Mouse (Mus musculus): ENCODE results near the gene Mfsd4b2. TPM values are rescaled to one million over a fixed set of nuclear protein-coding genes. Genes with fewer than 3 reads are reported as not detected.

Gene Mfsd4b2
- not detected in 2 replicates for polyA plus RNA-seq (2016; fragmentation: Nextera tagmentation; extraction: Ambion mirVana)

DNA sequence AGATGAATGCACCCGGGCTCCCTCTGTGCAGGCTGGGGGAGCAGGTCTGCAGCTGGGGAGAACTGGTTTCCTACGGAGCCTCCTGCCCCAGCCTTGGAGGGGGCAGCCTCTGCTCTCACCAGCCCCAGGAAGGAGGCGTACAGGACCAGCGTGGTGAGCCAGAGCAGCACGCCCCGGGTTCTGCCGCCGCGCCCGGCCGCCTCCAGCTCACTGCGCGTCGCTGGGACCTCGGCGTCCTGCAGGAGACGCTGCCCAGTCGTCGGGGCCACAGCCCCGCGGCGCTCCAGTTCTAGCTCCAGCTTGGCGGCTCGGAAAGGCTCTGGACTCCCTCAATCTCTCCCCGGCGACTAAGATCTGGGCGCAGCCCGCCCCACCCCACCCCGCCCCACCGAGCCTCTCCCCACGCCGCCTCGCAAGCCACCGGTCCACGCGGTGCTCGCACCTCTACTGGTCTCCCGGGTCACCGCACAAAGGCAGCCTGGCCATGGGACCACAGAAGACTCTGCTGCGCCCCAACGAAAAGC, at the start of gene Mfsd4b2:
TSS of gene Mfsd4b2 (minus strand) at position 308 of the 524 bp plus-strand sequence.
- Histone ChIP-seq H3K4me1 (replicated peaks) (peaks cover 3% of the 10 kb centered on the region; the same call in 1 of the 2 replicates), H3K9me3 (replicated peaks) (no peaks in the 10 kb centered on the region), H3K9ac (peak within 1 kb of the TSS; percentile 48), H3K27me3 (replicated peaks) (peaks cover 11% of the 10 kb centered on the region), H3K36me3 (no peaks in the 10 kb centered on the region), H3K4me3 (peak within 1 kb of the TSS; percentile 53), H3K4me2 (peak within 1 kb of the TSS; percentile 92), H3K27ac (ENCODE audit: poor library complexity, severe bottlenecking) (no peak within 1 kb of the TSS)
- WGBS, result 2% methylated on average over 39 of the region's 41 CpGs
- peak; percentile 45; the same call in 1 of the 2 replicates for ATAC-seq (ENCODE audit: insufficient number of reproducible peaks, low FRiP score)

DNA sequence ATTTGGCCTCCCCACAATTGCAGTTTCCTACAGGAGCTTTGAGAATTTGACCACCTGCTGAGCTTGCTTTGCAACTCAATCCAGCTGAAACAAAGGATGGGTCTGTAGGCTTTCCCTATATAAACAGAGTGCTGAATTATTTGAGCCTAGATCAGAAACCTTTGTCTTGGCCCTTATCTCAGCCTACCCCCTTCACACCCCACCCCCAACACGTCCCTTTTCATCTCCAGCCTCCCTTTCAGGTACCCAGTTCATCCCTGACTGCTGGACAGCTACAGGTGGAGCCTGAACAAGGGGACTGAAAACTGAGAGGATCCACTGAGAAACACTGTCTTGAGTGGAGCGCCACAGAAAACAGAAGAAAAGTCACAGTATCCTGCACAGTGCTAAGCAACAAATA, 49.0 kb upstream of the Mfsd4b2 start:
- no peaks in the 10 kb centered on the region for H3K27me3 ChIP-seq (replicated peaks)
- H3K4me3 ChIP-seq, result no peak overlapping the region
- no peak overlapping the region for H3K4me2 ChIP-seq
- no peak for ATAC-seq (ENCODE audit: insufficient number of reproducible peaks, low FRiP score)
- 34% methylated on average over 2 of the region's 2 CpGs for WGBS
- H3K27ac ChIP-seq (ENCODE audit: poor library complexity, severe bottlenecking), result no peak overlapping the region
- H3K9ac ChIP-seq, result no peak overlapping the region
- H3K4me1 ChIP-seq (replicated peaks), result no peaks in the 10 kb centered on the region
- no peaks in the 10 kb centered on the region for H3K36me3 ChIP-seq
- H3K9me3 ChIP-seq (replicated peaks), result peaks cover 16% of the 10 kb centered on the region

DNA sequence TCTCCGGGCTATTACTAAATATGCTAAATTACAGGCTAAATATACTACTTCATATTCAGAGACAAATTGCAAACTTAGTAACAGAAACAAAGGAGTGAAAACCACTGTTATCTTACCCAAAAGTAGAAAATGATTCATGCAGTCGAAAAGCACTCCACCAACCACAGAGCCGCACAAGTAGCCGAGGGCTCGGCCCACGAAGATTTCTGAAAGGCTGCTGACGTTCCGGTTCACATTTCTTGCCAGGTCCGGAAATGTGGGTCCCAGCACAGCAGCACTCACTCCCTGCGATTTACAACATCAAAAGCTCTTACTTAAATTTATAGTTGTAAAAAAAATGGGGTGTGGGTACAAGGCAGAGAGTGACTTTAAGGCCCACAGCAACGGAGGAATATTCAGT, 48.3 kb upstream of the Mfsd4b2 start:
- ATAC-seq (ENCODE audit: insufficient number of reproducible peaks, low FRiP score), result no peak
- WGBS, result 61% methylated on average over 11 of the region's 11 CpGs

DNA sequence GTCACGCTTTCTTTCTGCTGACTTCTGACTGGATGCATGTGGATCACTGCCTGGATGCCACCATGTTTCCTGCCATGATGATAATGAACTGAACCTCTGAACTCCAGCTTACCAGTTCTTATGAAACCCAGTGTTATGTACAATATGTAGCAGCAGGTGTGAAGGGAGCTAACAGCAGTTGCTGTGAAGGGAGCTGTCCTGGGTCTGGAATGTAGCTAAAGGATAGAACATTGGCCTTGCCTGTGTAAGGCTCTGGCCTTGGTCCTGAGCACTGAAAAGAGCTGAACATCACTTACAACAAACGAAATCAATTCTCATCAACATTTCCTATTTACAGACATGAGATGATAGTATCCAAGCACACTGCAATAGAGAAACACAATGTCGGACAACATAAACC, 40.8 kb upstream of the Mfsd4b2 start:
- 80% methylated on average over 3 of the region's 3 CpGs for WGBS
- H3K4me1 ChIP-seq (replicated peaks), result no peaks in the 10 kb centered on the region
- no peak overlapping the region for H3K4me2 ChIP-seq
- no peak overlapping the region for H3K27ac ChIP-seq (ENCODE audit: poor library complexity, severe bottlenecking)
- H3K36me3 ChIP-seq, result no peaks in the 10 kb centered on the region
- H3K4me3 ChIP-seq, result no peak overlapping the region
- no peaks in the 10 kb centered on the region for H3K9me3 ChIP-seq (replicated peaks)
- no peaks in the 10 kb centered on the region for H3K27me3 ChIP-seq (replicated peaks)
- ATAC-seq (ENCODE audit: insufficient number of reproducible peaks, low FRiP score), result no peak
- no peak overlapping the region for H3K9ac ChIP-seq

More for the DNA sequence above, 48.3 kb upstream of the Mfsd4b2 start:
- H3K4me2 ChIP-seq, result no peak overlapping the region
- no peak overlapping the region for H3K9ac ChIP-seq
- peaks cover 16% of the 10 kb centered on the region for H3K9me3 ChIP-seq (replicated peaks)
- H3K4me3 ChIP-seq, result no peak overlapping the region
- no peaks in the 10 kb centered on the region for H3K27me3 ChIP-seq (replicated peaks)
- no peaks in the 10 kb centered on the region for H3K36me3 ChIP-seq
- no peak overlapping the region for H3K27ac ChIP-seq (ENCODE audit: poor library complexity, severe bottlenecking)
- no peaks in the 10 kb centered on the region for H3K4me1 ChIP-seq (replicated peaks)

DNA sequence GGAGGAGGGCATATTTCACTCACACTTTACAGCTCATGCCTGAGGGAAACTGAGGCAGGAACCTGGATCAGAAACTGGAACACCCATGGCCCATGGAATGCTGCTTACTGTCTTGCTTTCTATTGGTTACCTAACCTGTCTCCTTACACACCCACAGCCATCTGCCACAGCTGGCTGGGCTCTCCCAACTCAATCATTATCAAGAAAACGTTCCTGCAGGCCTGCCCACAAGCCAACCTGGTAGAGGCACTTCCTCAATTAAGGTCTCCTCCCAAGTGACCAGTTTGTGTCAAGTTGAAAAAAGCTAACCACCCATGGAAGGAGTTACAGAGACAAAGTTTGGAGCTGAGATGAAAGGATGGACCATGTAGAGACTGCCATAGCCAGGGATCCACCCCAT, 35.2 kb upstream of the Mfsd4b2 start:
- Histone ChIP-seq H3K27ac (ENCODE audit: poor library complexity, severe bottlenecking) (no peak overlapping the region), H3K27me3 (replicated peaks) (no peaks in the 10 kb centered on the region), H3K4me3 (no peak overlapping the region), H3K4me2 (no peak overlapping the region), H3K4me1 (replicated peaks) (peaks cover 11% of the 10 kb centered on the region; the same call in 1 of the 2 replicates), H3K9ac (no peak overlapping the region), H3K36me3 (no peaks in the 10 kb centered on the region), H3K9me3 (replicated peaks) (no peaks in the 10 kb centered on the region)
- 45% methylated on average over 1 of the region's 1 CpGs for WGBS
- ATAC-seq (ENCODE audit: insufficient number of reproducible peaks, low FRiP score), result no peak

DNA sequence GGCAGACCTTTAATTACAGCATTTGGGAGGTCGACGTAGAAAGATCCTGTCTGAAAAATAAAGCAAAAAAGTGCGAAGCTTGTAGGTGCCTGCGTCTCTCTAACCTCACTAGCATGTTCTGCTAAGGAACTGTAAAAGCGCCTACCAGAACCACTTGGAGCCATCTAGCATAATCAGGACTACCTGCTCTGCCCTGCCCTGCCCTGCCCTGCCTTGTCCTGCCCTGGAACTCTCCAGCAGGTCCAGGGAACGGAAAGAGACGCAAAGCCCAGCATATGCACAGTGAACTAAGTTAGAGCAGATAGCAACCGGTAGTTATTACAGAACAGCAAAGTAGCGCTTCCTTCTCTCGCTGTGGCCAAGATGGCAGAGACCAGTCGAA, 33.7 kb upstream of the Mfsd4b2 start:
- no peak for ATAC-seq (ENCODE audit: insufficient number of reproducible peaks, low FRiP score)
- H3K9ac ChIP-seq, result 0 out of 2 replicates have a peak overlapping the region, but pooled peaks have one; percentile 14
- no peak overlapping the region for H3K27ac ChIP-seq (ENCODE audit: poor library complexity, severe bottlenecking)
- peaks cover 11% of the 10 kb centered on the region; the same call in 1 of the 2 replicates for H3K4me1 ChIP-seq (replicated peaks)
- WGBS, result 42% methylated on average over 11 of the region's 11 CpGs
- H3K4me2 ChIP-seq, result peak overlapping the region; percentile 82
- no peaks in the 10 kb centered on the region for H3K36me3 ChIP-seq
- H3K4me3 ChIP-seq, result no peak overlapping the region
- no peaks in the 10 kb centered on the region for H3K27me3 ChIP-seq (replicated peaks)
- H3K9me3 ChIP-seq (replicated peaks), result no peaks in the 10 kb centered on the region

DNA sequence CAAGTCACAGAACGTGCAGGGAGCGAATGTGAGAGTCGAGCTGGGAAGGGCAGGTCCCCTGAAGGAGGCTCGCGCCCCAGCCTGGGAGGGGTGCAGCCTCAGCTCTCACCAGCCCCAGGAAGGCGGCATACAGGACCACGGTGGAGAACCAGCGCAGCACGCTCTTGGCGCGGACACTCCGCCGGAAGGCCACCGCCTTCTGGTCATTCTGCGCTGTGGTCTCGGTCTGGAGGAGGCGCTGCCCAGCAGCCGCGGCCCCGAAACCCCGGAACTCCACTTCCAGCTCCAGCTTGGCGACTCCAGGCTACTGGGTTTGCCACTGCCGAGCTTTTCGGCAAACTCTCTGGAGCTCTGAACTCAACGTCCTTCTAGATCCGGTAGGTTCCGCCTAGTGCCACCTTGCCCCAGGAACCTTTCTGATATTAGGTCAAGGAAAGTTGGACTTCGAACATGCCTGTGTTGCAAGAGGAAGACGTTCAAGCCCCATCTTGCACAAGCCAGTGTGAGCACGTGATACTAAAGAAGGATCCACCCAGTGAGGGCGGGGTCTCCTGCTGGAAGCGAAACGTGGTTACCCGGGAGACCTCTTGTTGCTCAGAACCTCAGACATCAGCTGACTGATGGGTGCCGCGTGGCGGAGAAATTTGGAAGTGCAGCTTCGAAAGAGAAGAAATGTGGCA, 33.2 kb upstream of the Mfsd4b2 start, which contains the start of gene Mfsd4b3:
TSS of gene Mfsd4b3 (minus strand) at position 393 of the 680 bp plus-strand sequence.
- Histone ChIP-seq H3K27me3 (replicated peaks) (no peaks in the 10 kb centered on the region), H3K36me3 (no peaks in the 10 kb centered on the region), H3K9ac (peak within 1 kb of the TSS; percentile 67), H3K4me3 (peak within 1 kb of the TSS; percentile 61), H3K9me3 (replicated peaks) (no peaks in the 10 kb centered on the region), H3K4me1 (replicated peaks) (peaks cover 11% of the 10 kb centered on the region; the same call in 1 of the 2 replicates), H3K4me2 (peak within 1 kb of the TSS; percentile 82), H3K27ac (ENCODE audit: poor library complexity, severe bottlenecking) (peak within 1 kb of the TSS; percentile 29; the same call in 1 of the 2 replicates)
- ATAC-seq (ENCODE audit: insufficient number of reproducible peaks, low FRiP score), result peak; percentile 98
- under 1% methylated on average over 38 of the region's 38 CpGs for WGBS

DNA sequence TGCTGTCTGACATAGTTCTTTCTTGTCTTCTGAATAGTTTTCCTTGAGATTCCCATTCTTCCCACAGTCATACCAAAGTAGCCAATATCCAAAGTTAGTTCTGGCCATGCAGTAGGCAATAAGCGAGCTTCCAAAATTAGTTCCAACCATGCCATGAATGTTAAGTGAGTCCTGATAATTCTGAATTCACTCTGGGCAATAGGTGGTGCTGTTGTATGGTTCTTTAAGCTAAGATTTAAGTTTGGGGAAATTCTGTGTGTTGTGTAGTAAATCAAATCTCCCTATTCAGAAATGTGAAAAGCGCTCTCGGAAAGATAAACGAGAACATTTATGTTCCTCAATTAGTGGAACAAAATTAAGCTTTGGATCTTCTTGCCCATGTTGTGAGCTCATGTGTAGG, 31.5 kb upstream of the Mfsd4b2 start:
- H3K27me3 ChIP-seq (replicated peaks), result no peaks in the 10 kb centered on the region
- H3K4me3 ChIP-seq, result no peak overlapping the region
- H3K9me3 ChIP-seq (replicated peaks), result no peaks in the 10 kb centered on the region
- H3K9ac ChIP-seq, result no peak overlapping the region
- H3K4me2 ChIP-seq, result no peak overlapping the region
- H3K27ac ChIP-seq (ENCODE audit: poor library complexity, severe bottlenecking), result no peak overlapping the region
- no peaks in the 10 kb centered on the region for H3K36me3 ChIP-seq
- 79% methylated on average over 4 of the region's 4 CpGs for WGBS
- ATAC-seq (ENCODE audit: insufficient number of reproducible peaks, low FRiP score), result no peak
- H3K4me1 ChIP-seq (replicated peaks), result peaks cover 11% of the 10 kb centered on the region; the same call in 1 of the 2 replicates

DNA sequence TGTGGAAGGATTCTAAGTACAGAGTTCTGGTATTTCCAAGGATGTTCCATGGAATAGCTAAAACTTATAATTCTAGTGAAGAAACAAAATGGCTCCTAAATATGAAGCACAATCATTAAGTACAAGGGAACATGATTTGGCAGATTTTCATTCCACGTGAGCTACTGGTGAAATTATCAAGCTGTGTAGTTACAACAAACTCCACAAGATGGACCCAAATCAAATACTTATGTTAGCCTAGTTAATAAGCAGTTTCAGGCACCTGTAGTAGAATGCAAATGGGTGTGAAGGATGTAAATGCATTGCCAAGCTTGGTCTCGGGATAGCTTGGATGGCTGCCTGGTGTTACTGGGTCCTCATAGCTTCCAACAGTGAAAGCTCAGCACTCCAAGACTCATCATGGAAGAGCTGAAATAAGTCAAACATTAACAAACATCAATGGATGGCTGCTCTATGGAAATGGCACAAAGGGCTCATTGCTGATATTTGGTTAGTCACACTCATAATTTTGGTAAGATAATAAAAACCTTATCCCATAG, 29.7 kb upstream of the Mfsd4b2 start:
- Histone ChIP-seq H3K4me1 (replicated peaks) (peaks cover 11% of the 10 kb centered on the region; the same call in 1 of the 2 replicates), H3K27ac (ENCODE audit: poor library complexity, severe bottlenecking) (no peak overlapping the region), H3K27me3 (replicated peaks) (no peaks in the 10 kb centered on the region), H3K4me2 (no peak overlapping the region), H3K36me3 (no peaks in the 10 kb centered on the region), H3K9me3 (replicated peaks) (no peaks in the 10 kb centered on the region), H3K4me3 (no peak overlapping the region), H3K9ac (no peak overlapping the region)
- WGBS, result 65% methylated on average over 2 of the region's 2 CpGs
- no peak for ATAC-seq (ENCODE audit: insufficient number of reproducible peaks, low FRiP score)

DNA sequence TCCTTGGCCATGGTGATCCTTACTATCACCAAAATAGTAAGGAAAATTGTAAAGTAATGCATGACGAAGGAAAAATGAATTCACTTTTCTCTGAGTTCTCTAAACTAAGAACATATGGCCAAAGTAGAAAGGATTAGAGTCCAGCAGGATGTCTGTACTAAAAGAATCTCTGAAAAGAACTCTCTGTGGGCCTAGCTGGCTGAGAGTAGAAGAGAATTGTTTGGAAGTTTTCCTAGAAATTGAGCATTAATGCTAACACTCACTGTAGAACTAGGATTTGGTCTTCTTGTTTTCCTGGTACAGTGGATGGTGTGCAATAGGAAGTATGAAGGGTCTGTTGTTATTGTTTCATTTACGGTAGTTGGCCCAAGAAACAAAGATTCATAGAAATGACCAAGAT, 28.4 kb upstream of the Mfsd4b2 start:
- ATAC-seq (ENCODE audit: insufficient number of reproducible peaks, low FRiP score), result no peak

DNA sequence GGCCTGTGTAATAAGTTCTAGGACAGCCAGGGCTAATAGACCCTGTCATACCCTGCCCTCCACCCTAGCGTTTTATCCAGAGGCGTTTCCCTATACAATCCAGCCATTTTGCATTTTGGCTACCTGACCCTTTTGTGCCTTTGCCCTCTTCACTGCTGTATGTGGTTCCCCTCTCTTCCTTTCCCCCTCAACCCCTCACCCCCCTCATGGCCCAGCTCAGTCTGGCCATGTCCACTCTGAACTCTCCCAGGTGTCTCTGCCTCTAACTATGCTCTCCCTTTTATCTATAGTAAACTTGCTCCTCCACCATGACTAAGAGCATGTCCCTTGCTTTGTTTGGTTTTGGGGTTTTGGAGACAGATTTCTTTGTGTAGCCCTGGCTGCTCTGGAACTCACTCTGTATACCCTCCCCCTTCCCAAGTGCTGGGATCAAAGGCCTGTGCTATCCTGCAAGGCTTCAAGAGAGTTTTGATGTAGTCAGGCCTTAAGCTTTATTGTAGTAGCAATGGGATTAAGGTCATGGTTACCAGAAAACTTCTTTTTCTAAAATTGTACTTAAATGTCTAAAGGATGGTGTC, 22.7 kb upstream of the Mfsd4b2 start:
- H3K27ac ChIP-seq (ENCODE audit: poor library complexity, severe bottlenecking), result no peak overlapping the region
- no peaks in the 10 kb centered on the region for H3K4me1 ChIP-seq (replicated peaks)
- ATAC-seq (ENCODE audit: insufficient number of reproducible peaks, low FRiP score), result no peak
- no peaks in the 10 kb centered on the region for H3K36me3 ChIP-seq
- WGBS, result 94% methylated on average over 2 of the region's 2 CpGs
- no peak overlapping the region for H3K4me2 ChIP-seq
- no peak overlapping the region for H3K9ac ChIP-seq
- no peak overlapping the region for H3K4me3 ChIP-seq
- H3K9me3 ChIP-seq (replicated peaks), result no peaks in the 10 kb centered on the region
- no peaks in the 10 kb centered on the region for H3K27me3 ChIP-seq (replicated peaks)

More for the DNA sequence above, 28.4 kb upstream of the Mfsd4b2 start:
- Histone ChIP-seq H3K4me1 (replicated peaks) (0 out of 2 replicates have a peak, but pooled peaks cover 11% of the 10 kb centered on the region), H3K4me2 (no peak overlapping the region), H3K36me3 (no peaks in the 10 kb centered on the region), H3K9ac (no peak overlapping the region), H3K27ac (ENCODE audit: poor library complexity, severe bottlenecking) (no peak overlapping the region), H3K9me3 (replicated peaks) (no peaks in the 10 kb centered on the region), H3K4me3 (no peak overlapping the region), H3K27me3 (replicated peaks) (no peaks in the 10 kb centered on the region)
- WGBS, result 77% methylated on average over 2 of the region's 2 CpGs
